Mouse (Mus musculus) cerebellum, postnatal 25 days (tissue): ENCODE results near the gene Reps1.
"Not testable (repeated sequence)": the region's sequence is repeated elsewhere in the genome, so short reads cannot be mapped to it uniquely, and the experiment has no call there.

Experiments
- DNase-seq, 2 experiments: peaks; one replicate each; pipeline ENCODE4 v3.0.0; 2021; ENCODE audit warnings: mixed read lengths in 2 of 2

The Reps1 gene

GRCm38 (mm10) chr10:18064606-18065228, 9.1 kb downstream of the Reps1 start:
- no peak for DNase-seq

- DNase-seq, result no peak
Measured at GRCm38 (mm10) chr10:18066031-18066439, 10.4 kb downstream of the Reps1 start.

DNA sequence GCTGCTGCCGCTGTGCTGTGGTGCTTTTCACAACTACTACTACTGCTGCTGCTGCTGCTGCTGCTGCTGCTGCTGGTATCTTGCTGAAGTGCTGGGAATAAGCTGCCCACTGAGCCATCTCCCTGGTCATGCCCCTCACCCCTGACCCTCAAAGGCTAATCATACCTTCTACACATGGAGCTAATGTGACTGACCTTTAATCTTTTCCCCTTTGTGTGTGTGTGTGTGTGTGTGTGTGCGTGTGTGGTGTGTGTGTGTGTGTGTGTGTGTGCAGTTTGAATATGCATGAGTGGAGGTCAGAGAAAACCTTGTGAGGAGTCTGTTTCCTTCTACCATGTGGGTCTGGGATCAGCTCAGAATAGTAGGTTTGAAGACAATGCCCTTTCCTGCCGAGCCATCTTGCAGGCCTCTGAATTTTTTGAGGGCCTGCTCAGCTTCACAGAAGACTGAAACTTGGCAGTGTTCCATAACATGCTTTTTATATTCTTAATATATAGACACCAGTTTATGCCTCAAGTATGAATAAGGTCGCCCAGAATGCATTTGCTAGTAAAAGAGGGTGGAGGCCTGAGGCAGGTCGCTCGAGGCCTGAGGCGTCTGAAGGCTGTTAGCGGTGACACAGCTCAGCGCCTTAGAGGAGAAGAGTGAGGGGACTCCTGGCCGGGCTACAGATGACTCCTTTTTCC, 12.2 kb downstream of the Reps1 start:
- DNase-seq, result no peak

GRCm38 (mm10) chr10:18068880-18069279, 13.2 kb downstream of the Reps1 start:
- no peak for DNase-seq

DNA sequence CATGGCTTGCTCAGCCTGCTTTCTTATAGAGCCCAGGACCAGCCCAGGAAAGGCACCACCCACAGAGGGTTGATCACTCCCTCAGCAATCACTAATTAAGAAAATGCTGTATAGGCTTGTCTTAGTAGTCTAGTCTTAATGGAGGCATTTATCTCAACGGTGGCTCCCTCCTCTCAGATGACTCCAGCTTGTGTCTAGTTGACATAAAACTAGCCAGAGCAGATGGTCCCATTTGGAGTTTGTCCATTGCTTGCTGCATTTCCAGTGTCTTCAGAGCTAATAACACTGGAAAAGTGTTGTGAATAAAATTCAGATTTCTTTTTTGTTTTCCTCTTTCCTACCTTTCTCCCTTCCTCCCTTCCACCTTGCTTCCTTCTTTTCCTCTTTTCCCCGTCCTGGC, 13.9 kb downstream of the Reps1 start:
- DNase-seq, result peak; percentile 26 to 59

GRCm38 (mm10) chr10:18070144-18070543, 14.5 kb downstream of the Reps1 start:
- peak in 1 of 2 experiments; percentile 38 for DNase-seq

DNA sequence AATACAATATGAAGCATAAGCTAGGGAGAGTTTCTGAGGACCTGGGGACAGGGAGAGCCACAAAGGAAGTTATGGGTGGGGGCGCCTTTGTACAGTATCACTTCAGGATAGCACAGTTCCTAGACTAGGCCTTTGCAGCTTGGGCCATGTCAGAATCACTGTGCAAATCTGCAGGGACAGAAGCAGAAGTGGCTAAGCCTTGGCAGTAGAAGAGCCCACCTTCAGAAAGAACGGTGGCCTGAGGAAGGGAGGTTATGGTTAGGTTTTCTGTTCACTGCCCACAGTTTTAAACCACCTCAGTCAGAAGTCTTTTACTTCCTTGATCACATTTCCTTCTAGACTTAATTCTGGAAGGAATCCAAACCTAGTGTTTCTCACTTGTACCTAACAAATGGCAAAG, 15.0 kb downstream of the Reps1 start:
- DNase-seq, result no peak

GRCm38 (mm10) chr10:18072871-18073270, 17.2 kb downstream of the Reps1 start:
- DNase-seq, result no peak

- DNase-seq, result no peak
Measured at GRCm38 (mm10) chr10:18074383-18075075, 18.9 kb downstream of the Reps1 start.

GRCm38 (mm10) chr10:18075845-18076244, 20.2 kb downstream of the Reps1 start:
- no peak for DNase-seq

GRCm38 (mm10) chr10:18081536-18081935, 25.9 kb downstream of the Reps1 start:
- no peak for DNase-seq

DNA sequence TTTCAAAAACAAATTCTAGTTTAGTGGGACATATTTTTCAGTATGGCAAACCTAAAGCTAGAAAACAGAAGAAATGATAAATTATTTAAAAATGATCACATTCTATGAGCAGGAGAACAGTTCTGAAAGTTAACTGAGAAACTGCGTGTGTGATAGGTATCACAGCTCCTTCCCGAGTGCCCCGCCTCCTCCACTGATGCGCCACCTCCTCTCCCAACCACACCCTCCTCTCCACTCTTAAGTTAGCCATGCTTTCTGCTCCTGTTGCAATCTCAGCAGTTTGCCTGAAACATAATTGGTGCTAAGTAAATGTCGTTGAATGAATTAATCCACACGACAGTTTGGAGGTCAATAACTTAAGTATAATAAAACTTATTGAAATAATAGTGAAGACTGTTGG, 27.1 kb downstream of the Reps1 start:
- DNase-seq, result no peak

DNA sequence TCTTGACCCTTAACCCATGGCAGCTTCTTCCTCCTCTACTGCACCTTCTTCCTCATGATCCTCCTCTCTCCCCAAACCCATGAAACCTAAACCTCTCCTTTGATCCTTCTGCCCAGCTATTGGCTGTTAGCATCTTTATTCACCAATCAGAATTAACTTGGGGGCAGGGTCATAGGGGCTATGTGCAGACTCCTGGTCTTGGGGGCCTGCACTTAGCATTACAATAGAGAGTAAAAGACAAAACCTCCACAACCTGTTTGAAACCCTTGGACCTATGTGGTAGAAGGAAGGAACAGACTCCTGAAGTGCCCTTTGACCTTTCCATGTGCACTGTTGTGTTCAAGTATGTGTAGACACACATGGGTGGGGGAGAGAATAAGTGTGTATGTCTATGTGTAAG, 35.0 kb downstream of the Reps1 start:
- no peak for DNase-seq

- DNase-seq, result no peak
Measured at GRCm38 (mm10) chr10:18102166-18102565, 46.5 kb downstream of the Reps1 start.

DNA sequence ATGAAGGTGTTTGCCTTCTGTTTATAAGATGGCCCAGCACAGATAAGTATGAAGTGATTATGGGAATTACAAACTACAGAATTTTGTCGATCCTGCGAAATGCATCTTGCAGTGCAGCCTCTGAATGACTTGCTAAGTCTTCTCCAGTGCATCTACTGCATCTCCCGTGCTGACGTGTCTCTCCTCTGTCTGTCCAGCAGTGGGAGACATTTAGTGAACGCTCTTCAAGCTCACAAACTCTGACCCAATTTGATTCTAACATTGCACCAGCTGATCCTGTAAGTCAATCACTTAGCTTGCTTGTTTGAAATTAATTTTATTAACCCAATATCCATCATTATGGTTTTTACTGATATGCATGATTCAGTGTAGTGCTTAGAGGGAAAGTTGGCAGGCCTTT, 51.8 kb downstream of the Reps1 start:
- no peak for DNase-seq

GRCm38 (mm10) chr10:18110940-18111339, 55.3 kb downstream of the Reps1 start:
- no peak for DNase-seq

GRCm38 (mm10) chr10:18113473-18114093, 57.9 kb downstream of the Reps1 start:
- DNase-seq, result no peak

- DNase-seq, result no peak
Measured at GRCm38 (mm10) chr10:18118336-18118735, 62.7 kb downstream of the Reps1 start.

DNA sequence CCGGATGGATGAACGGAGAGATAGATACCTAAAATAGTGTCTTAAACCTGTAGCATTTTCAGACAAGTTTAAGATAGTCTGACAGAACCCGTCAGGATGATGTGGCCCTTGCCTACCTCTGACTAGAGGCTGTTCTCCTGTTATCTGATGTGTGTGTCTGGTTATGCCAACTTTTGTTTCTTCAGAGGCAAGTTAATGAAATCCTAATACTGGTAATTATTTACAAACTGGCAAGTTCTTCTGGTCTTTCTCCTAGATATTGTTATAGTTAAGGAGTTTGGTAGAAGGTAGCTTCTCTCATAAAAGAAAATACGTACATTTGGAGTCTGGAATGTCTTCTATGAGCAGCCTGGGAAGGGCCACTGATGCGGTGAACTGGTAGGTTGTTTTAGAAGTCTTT, 74.6 kb downstream of the Reps1 start:
- DNase-seq, result no peak

DNA sequence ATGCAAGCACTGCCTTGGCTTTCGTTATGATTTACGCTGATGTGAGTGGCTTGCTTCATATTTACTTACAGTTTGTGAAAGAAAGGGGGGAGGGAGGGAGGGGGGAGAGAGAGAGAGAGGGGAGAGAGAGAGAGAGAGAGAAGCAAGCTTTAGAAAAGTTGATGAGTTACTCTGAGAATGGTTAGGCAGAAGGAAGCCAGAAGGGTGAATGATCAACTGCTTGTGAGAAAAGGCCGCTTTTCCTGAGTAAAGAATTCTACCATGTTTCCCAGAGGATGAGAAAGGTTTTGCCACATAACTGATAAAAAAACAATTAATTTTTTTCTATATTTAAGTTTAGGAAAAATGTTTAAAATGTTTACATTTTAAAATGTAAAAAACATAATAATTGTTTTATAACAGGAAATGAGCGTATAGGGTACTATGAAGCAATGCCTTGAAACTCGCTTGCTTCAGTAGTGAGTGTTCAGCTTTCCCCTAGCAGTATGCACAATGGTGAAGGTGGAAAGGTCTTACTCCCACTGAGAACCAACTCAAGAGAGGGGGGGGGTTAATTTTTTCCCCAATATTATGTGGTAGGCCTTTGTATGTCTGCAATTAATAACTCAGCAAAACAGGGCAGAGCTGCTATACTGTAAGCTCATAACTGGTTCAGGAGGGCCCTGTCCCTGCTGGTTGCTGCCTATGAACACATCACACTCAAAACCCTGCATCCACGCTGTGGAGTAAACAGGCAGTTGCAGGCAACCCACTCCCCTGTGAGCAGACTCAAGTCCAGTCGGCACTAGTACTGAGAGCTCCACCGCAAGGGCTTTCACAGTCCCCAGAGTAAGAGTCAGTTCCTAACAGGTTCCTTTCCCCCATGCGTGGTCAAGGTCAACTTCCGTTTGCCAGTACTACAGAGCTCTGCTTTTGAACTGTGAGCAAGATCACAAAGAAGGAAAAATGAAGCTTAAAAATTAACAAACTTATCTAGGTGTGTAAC, 76.3 kb downstream of the Reps1 start:
- no peak for DNase-seq

GRCm38 (mm10) chr10:18138853-18139503, 83.3 kb downstream of the Reps1 start:
- not testable (repeated sequence) for DNase-seq

DNA sequence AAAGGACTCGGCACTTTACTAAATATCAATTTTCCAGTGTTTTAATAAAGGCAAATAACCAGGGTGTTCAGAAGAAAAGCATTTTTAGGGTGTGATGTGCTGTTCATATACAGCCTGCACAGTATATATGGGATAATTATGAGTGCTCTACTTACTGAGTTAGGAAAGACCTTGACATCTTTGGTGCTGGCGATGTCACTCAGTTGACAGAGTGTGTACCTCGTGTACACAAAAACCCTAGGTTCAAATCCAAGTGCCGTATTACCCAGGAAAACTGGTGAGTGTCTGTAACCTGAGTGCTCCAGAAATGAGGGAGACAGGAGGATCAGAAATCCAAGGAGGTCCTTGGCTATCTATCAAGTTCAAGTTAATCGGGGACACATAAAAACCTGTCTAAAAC, 84.0 kb downstream of the Reps1 start:
- DNase-seq, result no peak
